Mouse (Mus musculus) kidney, postnatal 0 days (tissue): Measurements from ENCODE around the gene Bcar3. TPM values are rescaled to one million over a fixed set of nuclear protein-coding genes. Genes with fewer than 3 reads are reported as not detected.

ENCODE experiments used
- ATAC-seq: fragments of 200-750 bp; cut with Nextera tagmentation; replicated peaks from 2 replicates; pipeline ENCODE4 v1.8.0; 2017; ENCODE audit warnings: low read depth, moderate number of reproducible peaks, moderate TSS enrichment, moderate library complexity; ENCODE audit not compliant: low FRiP score
- DNase-seq: peaks from one replicate; pipeline ENCODE4 v3.0.0-alpha.2; 2016; ENCODE audit warnings: low spot score
- H3K27ac ChIP-seq: fragments of 300-500 bp; sonication (generic); 2 replicates; pipeline ENCODE4 v1.5.1; 2014; ENCODE audit warnings: mild to moderate bottlenecking
- H3K27me3 ChIP-seq: fragments of 300-500 bp; sonication (generic); 2 replicates; pipeline ENCODE4 v1.6.1; 2014; ENCODE audit warnings: low read length, mixed read lengths; ENCODE audit not compliant: insufficient read depth
- H3K36me3 ChIP-seq: fragments of 300-500 bp; sonication (generic); 2 replicates; pipeline ENCODE4 v1.6.1; 2014; ENCODE audit warnings: low read length, mixed read lengths; ENCODE audit not compliant: insufficient read depth
- H3K4me1 ChIP-seq: fragments of 300-500 bp; sonication (generic); replicated peaks from 2 replicates; pipeline ENCODE4 v1.6.1; 2014; ENCODE audit warnings: antibody characterized with exemption, low read length, mixed read lengths; ENCODE audit not compliant: insufficient read depth
- H3K4me2 ChIP-seq: fragments of 300-500 bp; sonication (generic); 2 replicates; pipeline ENCODE4 v1.6.1; 2014; ENCODE audit warnings: mild to moderate bottlenecking, low read length, moderate library complexity, mixed read lengths
- H3K4me3 ChIP-seq: fragments of 300-500 bp; sonication (generic); replicated peaks from 2 replicates; pipeline ENCODE4 v1.5.1; 2014; ENCODE audit warnings: low read depth, low read length
- H3K9ac ChIP-seq: fragments of 300-500 bp; sonication (generic); 2 replicates; pipeline ENCODE4 v1.6.1; 2014; ENCODE audit warnings: low read depth, low read length
- H3K9me3 ChIP-seq: fragments of 300-500 bp; sonication (generic); replicated peaks from 2 replicates; pipeline ENCODE4 v1.6.1; 2016; ENCODE audit warnings: low read length, inconsistent platforms, mixed read lengths
- CTCF ChIP-seq: IDR thresholded peaks from 2 replicates; pipeline ENCODE4 v1.5.1; 2016; ENCODE audit warnings: antibody characterized with exemption, low read depth, mild to moderate bottlenecking, moderate library complexity
- WGBS: fragments of 180-500 bp; shearing (Covaris S2); extraction: QIAGEN DNeasy Blood & Tissue Kit; methylation state at CpG from one replicate; pipeline ENCODE4 v1.1.7; 2014; 5-methylcytosine and 5-hydroxymethylcytosine counted together
- polyA plus RNA-seq: library from polyadenylated mRNA; unstranded; fragments of >200 nt; fragmentation: Nextera tagmentation; extraction: Ambion mirVana; gene quantifications from 2 replicates; pipeline ENCODE4 v1.2.1, GENCODE M21; 2015

Gene Bcar3
- polyA plus RNA-seq, 1 experiment from 2014 or later: 18.8 TPM

DNA sequence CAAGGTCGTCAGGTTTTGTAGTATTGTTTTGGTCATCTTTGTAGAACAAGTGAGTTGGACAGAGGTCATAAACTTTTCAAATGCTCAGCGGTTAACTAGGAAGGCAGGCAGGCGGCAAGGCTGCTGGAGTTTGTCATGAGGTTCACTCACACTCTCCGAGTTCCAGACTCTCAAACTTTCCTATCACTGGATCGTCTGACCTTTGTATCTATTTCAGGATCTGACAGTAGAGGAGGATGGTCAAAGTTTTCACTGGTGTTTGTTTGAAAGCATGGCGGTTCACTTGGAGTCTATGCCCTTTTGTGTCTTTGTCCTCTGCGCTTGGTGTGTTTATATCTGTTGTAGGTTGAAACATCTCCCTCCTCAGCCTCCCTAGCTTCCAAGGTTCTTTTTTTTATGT lies 127.9 kb downstream of the Bcar3 start:
- H3K27me3 ChIP-seq: no peaks in the 10 kb centered on the region
- no peaks in the 10 kb centered on the region for H3K9me3 ChIP-seq
- no peak for TF ChIP-seq CTCF
- no peaks in the 10 kb centered on the region for H3K36me3 ChIP-seq
- no peak for DNase-seq
- peaks cover 3% of the 10 kb centered on the region; the same call in 1 of the 2 replicates for H3K4me1 ChIP-seq
- no peak overlapping the region for H3K27ac ChIP-seq
- no peak overlapping the region for H3K9ac ChIP-seq
- 37% methylated on average over 7 of the region's 7 CpGs for WGBS
- no peak for ATAC-seq
- H3K4me2 ChIP-seq: peak overlapping the region; percentile 72
- no peak overlapping the region for H3K4me3 ChIP-seq

GRCm38 (mm10) chr3:122422276-122422675 lies 128.3 kb downstream of the Bcar3 start:
- peaks cover 3% of the 10 kb centered on the region; the same call in 1 of the 2 replicates for H3K4me1 ChIP-seq
- no peaks in the 10 kb centered on the region for H3K9me3 ChIP-seq
- H3K36me3 ChIP-seq: no peaks in the 10 kb centered on the region
- H3K9ac ChIP-seq: no peak overlapping the region
- H3K4me2 ChIP-seq: peak overlapping the region; percentile 72; the same call in 1 of the 2 replicates
- no peak overlapping the region for H3K4me3 ChIP-seq
- 53% methylated on average over 7 of the region's 7 CpGs for WGBS
- ATAC-seq (no peak), DNase-seq (no peak)
- H3K27me3 ChIP-seq: no peaks in the 10 kb centered on the region
- no peak overlapping the region for H3K27ac ChIP-seq
- TF ChIP-seq CTCF: no peak

GRCm38 (mm10) chr3:122423643-122424042 lies 129.7 kb downstream of the Bcar3 start:
- Histone ChIP-seq H3K4me2 (no peak overlapping the region), H3K9ac (no peak overlapping the region), H3K36me3 (no peaks in the 10 kb centered on the region), H3K4me3 (no peak overlapping the region), H3K27ac (no peak overlapping the region), H3K9me3 (no peaks in the 10 kb centered on the region), H3K27me3 (no peaks in the 10 kb centered on the region), H3K4me1 (peaks cover 3% of the 10 kb centered on the region; the same call in 1 of the 2 replicates)
- no peak for TF ChIP-seq CTCF
- 87% methylated on average over 7 of the region's 7 CpGs for WGBS
- ATAC-seq (no peak), DNase-seq (no peak)

DNA sequence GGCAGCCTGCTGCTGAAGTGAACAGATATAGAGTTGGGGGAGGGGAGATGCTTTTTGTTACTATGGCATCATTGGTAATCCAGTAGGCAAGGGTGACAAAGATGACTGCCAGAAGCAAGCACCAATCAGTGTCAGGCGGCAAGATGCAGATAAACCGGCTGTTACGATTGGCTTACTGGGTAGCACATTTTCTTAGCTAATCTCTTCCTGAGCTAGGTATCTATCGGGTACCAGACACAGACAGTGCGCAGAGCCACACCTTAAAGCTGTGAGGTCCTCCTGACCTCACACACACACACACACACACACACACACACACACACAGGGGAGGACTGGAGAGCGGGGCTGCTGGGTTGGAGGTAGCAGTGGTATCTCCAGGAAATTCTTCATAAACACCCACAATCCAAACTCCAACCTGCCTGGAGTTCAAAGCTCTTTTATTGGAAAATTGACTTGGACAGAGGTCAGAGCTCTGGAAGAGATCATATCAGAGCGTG lies 134.4 kb downstream of the Bcar3 start:
- ATAC-seq: no peak
- DNase-seq: no peak
- TF ChIP-seq CTCF: no peak
- Histone ChIP-seq H3K4me3 (no peak overlapping the region), H3K27ac (no peak overlapping the region), H3K36me3 (no peaks in the 10 kb centered on the region), H3K27me3 (no peaks in the 10 kb centered on the region), H3K9me3 (no peaks in the 10 kb centered on the region), H3K4me1 (0 out of 2 replicates have a peak, but pooled peaks cover 6% of the 10 kb centered on the region), H3K4me2 (no peak overlapping the region), H3K9ac (no peak overlapping the region)
- WGBS: 88% methylated on average over 7 of the region's 7 CpGs

DNA sequence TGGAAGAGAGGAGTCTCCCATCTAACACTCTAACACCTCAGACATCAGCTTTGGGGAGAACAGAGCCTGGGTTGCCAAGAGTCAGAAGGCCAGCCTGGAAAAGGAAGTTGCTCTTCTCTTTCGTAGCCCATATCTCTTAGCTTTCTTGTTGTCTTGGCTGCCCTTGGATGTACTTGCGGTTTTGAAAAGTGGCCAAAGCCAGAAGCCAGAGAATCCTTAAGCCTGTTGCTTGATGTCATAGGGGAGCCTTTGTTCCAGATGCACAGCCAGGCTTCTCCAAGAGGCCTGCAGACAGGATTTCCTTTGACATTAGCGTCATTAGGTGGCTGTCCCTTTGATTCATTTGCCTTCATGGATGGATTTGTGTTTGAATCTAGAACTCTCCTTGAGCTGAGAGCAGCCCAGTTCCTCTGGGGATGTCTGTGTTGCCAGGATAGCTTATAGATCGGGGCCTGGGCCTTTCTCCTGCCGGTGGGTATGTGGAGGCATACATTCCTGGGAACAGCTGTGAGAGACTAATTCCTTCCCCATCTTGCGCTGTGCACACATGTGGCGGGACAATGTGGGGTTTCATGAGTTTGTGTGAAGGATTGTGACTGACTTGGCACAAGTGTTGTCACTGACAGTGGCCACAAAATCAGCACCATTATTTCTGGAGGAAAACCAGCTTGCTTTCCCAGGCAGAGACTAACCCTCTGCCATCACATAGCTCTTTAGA lies 137.0 kb downstream of the Bcar3 start:
- Histone ChIP-seq H3K4me3 (no peak overlapping the region), H3K36me3 (no peaks in the 10 kb centered on the region), H3K9ac (no peak overlapping the region), H3K4me1 (0 out of 2 replicates have a peak, but pooled peaks cover 6% of the 10 kb centered on the region), H3K27ac (no peak overlapping the region), H3K27me3 (no peaks in the 10 kb centered on the region), H3K4me2 (no peak overlapping the region), H3K9me3 (no peaks in the 10 kb centered on the region)
- DNase-seq (peak; percentile 65), ATAC-seq (no peak)
- TF ChIP-seq CTCF: no peak
- 64% methylated on average over 7 of the region's 7 CpGs for WGBS

- TF ChIP-seq CTCF: no peak
- Histone ChIP-seq H3K27me3 (no peaks in the 10 kb centered on the region), H3K4me1 (0 out of 2 replicates have a peak, but pooled peaks cover 6% of the 10 kb centered on the region), H3K4me3 (no peak overlapping the region), H3K27ac (no peak overlapping the region), H3K4me2 (no peak overlapping the region), H3K9me3 (no peaks in the 10 kb centered on the region), H3K9ac (no peak overlapping the region), H3K36me3 (no peaks in the 10 kb centered on the region)
- DNase-seq (peak; percentile 77), ATAC-seq (no peak; the same call in 1 of the 2 replicates)
- WGBS: 28% methylated on average over 9 of the region's 9 CpGs
These were observed 139.0 kb downstream of the Bcar3 start for GRCm38 (mm10) chr3:122432811-122433406.
